Mouse (Mus musculus): ENCODE results near the gene Rnf169. TPM values are rescaled to one million over a fixed set of nuclear protein-coding genes. Genes with fewer than 3 reads are reported as not detected.

The Rnf169 gene
- total and polyA plus RNA-seq, 3 experiments = 2.9 to 10.6 (median 9.4) TPM

- no peak overlapping the region for H3K9ac ChIP-seq (ENCODE audit: low read depth, low read length)
- no peaks in the 10 kb centered on the region for H3K4me1 ChIP-seq (ENCODE audit: control insufficient read depth, insufficient read depth, low read length)
- WGBS = 35% methylated on average over 8 of the region's 8 CpGs
- intact Hi-C loops (cut with DNase I) = no loop called here
- peak in 1 of 2 experiments; percentile 34 for DNase-seq
- H3K36me3 ChIP-seq (ENCODE audit: control insufficient read depth, insufficient read depth, low read length) = no peaks in the 10 kb centered on the region
- H3K4me3 ChIP-seq = no peak overlapping the region
- H3K27me3 ChIP-seq (ENCODE audit: control insufficient read depth, insufficient read depth, low read length) = no peaks in the 10 kb centered on the region
- TF ChIP-seq CTCF (IDR thresholded peaks at IDR 0.05) (no peak), EP300 (IDR thresholded peaks at IDR 0.05; ENCODE audit: insufficient read depth, low read depth, low read length) (no peak), POLR2A (IDR thresholded peaks at IDR 0.05; ENCODE audit: insufficient read depth, low read depth, low read length) (no peak)
- no peak overlapping the region for H3K27ac ChIP-seq
- no peaks in the 10 kb centered on the region for H3K79me2 ChIP-seq (replicated peaks; ENCODE audit: control insufficient read depth, insufficient read depth, low read length)
These were observed 31.8 kb upstream of the Rnf169 start for GRCm38 (mm10) chr7:100012085-100012484.

DNA sequence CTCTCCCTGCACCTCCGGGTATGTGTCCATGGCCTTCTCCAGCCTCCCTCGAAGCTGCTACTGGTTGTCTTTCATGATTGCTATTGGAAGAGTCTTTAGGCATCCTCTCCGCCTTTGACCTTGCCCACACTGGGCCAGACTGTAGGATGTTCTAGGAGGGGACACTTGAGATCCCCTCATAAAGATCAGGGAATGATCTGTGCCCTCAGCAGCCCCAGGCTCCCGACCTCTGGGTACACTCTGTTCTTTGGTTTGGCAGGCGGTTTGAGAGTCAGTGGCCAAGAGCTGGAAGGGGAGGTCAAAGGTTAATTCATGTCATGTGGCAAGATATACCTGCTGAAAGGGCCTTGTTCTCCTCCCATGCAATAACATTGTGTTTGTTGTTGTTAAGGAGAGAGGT is 30.5 kb upstream of the Rnf169 start:
- no peak for TF ChIP-seq CTCF (IDR thresholded peaks at IDR 0.05)
- no peak for TF ChIP-seq POLR2A (IDR thresholded peaks at IDR 0.05; ENCODE audit: insufficient read depth, low read depth, low read length)
- no peak for TF ChIP-seq EP300 (IDR thresholded peaks at IDR 0.05; ENCODE audit: insufficient read depth, low read depth, low read length)
- WGBS = 53% methylated on average over 5 of the region's 5 CpGs
- H3K27me3 ChIP-seq (ENCODE audit: control insufficient read depth, insufficient read depth, low read length) = peaks cover 6% of the 10 kb centered on the region
- no peaks in the 10 kb centered on the region for H3K79me2 ChIP-seq (replicated peaks; ENCODE audit: control insufficient read depth, insufficient read depth, low read length)
- no peak overlapping the region for H3K27ac ChIP-seq
- H3K36me3 ChIP-seq (ENCODE audit: control insufficient read depth, insufficient read depth, low read length) = no peaks in the 10 kb centered on the region
- DNase-seq = no peak
- intact Hi-C loops (cut with DNase I) = no loop called here
- H3K4me3 ChIP-seq = no peak overlapping the region
- no peaks in the 10 kb centered on the region for H3K4me1 ChIP-seq (ENCODE audit: control insufficient read depth, insufficient read depth, low read length)
- no peak overlapping the region for H3K9ac ChIP-seq (ENCODE audit: low read depth, low read length)

- intact Hi-C loops (cut with DNase I) = loop anchor here (2.0 kb wide), 1 partner anchor 99 kb away; no protein-coding TSS in a partner anchor
- Histone ChIP-seq H3K36me3 (ENCODE audit: control insufficient read depth, insufficient read depth, low read length) (no peaks in the 10 kb centered on the region), H3K79me2 (replicated peaks; ENCODE audit: control insufficient read depth, insufficient read depth, low read length) (no peaks in the 10 kb centered on the region), H3K27me3 (ENCODE audit: control insufficient read depth, insufficient read depth, low read length) (peaks cover 6% of the 10 kb centered on the region), H3K4me1 (ENCODE audit: control insufficient read depth, insufficient read depth, low read length) (no peaks in the 10 kb centered on the region), H3K4me3 (no peak overlapping the region), H3K9ac (ENCODE audit: low read depth, low read length) (no peak overlapping the region), H3K27ac (no peak overlapping the region)
- peak; percentile 61 to 67 for DNase-seq
- WGBS = 14% methylated on average over 11 of the region's 11 CpGs
- TF ChIP-seq POLR2A (IDR thresholded peaks at IDR 0.05; ENCODE audit: insufficient read depth, low read depth, low read length) (no peak), CTCF (IDR thresholded peaks at IDR 0.05) (peak; percentile 92)
These were observed 29.4 kb upstream of the Rnf169 start for GRCm38 (mm10) chr7:100009640-100010039.

GRCm38 (mm10) chr7:100008765-100009164 is 28.5 kb upstream of the Rnf169 start:
- H3K79me2 ChIP-seq (replicated peaks; ENCODE audit: control insufficient read depth, insufficient read depth, low read length) = no peaks in the 10 kb centered on the region
- 87% methylated on average over 4 of the region's 4 CpGs for WGBS
- no peaks in the 10 kb centered on the region for H3K36me3 ChIP-seq (ENCODE audit: control insufficient read depth, insufficient read depth, low read length)
- no peaks in the 10 kb centered on the region for H3K4me1 ChIP-seq (ENCODE audit: control insufficient read depth, insufficient read depth, low read length)
- no peak for DNase-seq
- no peak for TF ChIP-seq EP300 (IDR thresholded peaks at IDR 0.05; ENCODE audit: insufficient read depth, low read depth, low read length)
- no peak for TF ChIP-seq CTCF (IDR thresholded peaks at IDR 0.05)
- no peak for TF ChIP-seq POLR2A (IDR thresholded peaks at IDR 0.05; ENCODE audit: insufficient read depth, low read depth, low read length)
- H3K9ac ChIP-seq (ENCODE audit: low read depth, low read length) = no peak overlapping the region
- H3K27ac ChIP-seq = no peak overlapping the region
- intact Hi-C loops (cut with DNase I) = loop anchor here (2.0 kb wide), 1 partner anchor 100 kb away; no protein-coding TSS in a partner anchor
- peaks cover 6% of the 10 kb centered on the region for H3K27me3 ChIP-seq (ENCODE audit: control insufficient read depth, insufficient read depth, low read length)
- H3K4me3 ChIP-seq = no peak overlapping the region

DNA sequence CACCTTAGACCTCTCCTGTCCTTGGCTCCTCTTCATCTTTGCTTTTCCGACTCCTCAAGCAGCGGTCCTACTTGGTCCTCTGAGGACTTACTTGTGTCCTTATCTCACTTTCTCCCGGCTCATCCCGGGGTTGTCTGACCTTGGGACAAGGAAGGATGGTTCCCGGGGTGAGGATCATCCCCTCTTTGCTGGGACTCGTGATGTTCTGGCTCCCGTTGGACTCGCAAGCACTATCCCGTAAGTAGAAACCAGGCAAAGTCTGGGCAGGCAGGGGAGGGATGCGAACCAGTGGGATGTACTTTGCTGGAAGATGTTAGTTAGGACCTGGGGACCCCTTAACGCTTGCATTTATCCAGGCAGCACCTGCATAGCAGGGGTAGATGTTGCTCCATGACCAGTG is 26.2 kb upstream of the Rnf169 start:
- TF ChIP-seq POLR2A (IDR thresholded peaks at IDR 0.05; ENCODE audit: insufficient read depth, low read depth, low read length) (no peak), CTCF (IDR thresholded peaks at IDR 0.05) (no peak), EP300 (IDR thresholded peaks at IDR 0.05; ENCODE audit: insufficient read depth, low read depth, low read length) (no peak)
- no peaks in the 10 kb centered on the region for H3K79me2 ChIP-seq (replicated peaks; ENCODE audit: control insufficient read depth, insufficient read depth, low read length)
- DNase-seq = no peak
- 4% methylated on average over 11 of the region's 11 CpGs for WGBS
- no peak overlapping the region for H3K4me3 ChIP-seq
- H3K27ac ChIP-seq = no peak overlapping the region
- H3K9ac ChIP-seq (ENCODE audit: low read depth, low read length) = no peak overlapping the region
- H3K36me3 ChIP-seq (ENCODE audit: control insufficient read depth, insufficient read depth, low read length) = no peaks in the 10 kb centered on the region
- H3K27me3 ChIP-seq (ENCODE audit: control insufficient read depth, insufficient read depth, low read length) = peaks cover 6% of the 10 kb centered on the region
- no peaks in the 10 kb centered on the region for H3K4me1 ChIP-seq (ENCODE audit: control insufficient read depth, insufficient read depth, low read length)
- intact Hi-C loops (cut with DNase I) = no loop called here

DNA sequence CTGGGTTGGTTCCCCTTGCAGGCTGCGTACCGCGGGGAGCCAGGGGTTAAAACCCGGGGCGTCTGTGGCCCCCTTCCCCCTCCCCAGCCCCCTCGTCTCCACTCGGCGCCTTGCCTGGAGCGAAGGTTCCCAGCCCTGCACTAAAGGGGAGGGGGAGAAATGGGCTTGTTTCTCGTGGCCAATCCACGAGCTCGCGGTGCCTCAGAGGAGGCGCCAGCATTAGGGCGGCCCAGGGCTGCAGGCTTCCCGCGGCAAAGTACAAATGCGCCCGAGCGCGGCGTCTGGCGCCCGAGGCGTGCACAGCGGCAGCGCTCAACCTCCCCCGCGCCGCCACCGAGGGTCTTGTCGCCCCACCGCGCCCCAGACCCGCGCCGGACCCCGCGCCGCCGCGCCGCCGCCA is 25.5 kb upstream of the Rnf169 start, which contains the start of gene Chrdl2:
Gene Chrdl2, plus strand, starts transcription at position 383 of the 400 bp plus-strand sequence.
- H3K27ac ChIP-seq = no peak within 1 kb of the TSS
- H3K36me3 ChIP-seq (ENCODE audit: control insufficient read depth, insufficient read depth, low read length) = no peaks in the 10 kb centered on the region
- WGBS = 2% methylated on average over 44 of the region's 44 CpGs
- DNase-seq = peak in 1 of 2 experiments; percentile 10
- intact Hi-C loops (cut with DNase I) = no loop called here
- TF ChIP-seq EP300 (IDR thresholded peaks at IDR 0.05; ENCODE audit: insufficient read depth, low read depth, low read length) (no peak), CTCF (IDR thresholded peaks at IDR 0.05) (no peak), POLR2A (IDR thresholded peaks at IDR 0.05; ENCODE audit: insufficient read depth, low read depth, low read length) (no peak)
- H3K27me3 ChIP-seq (ENCODE audit: control insufficient read depth, insufficient read depth, low read length) = peaks cover 6% of the 10 kb centered on the region
- no peak within 1 kb of the TSS for H3K9ac ChIP-seq (ENCODE audit: low read depth, low read length)
- no peak within 1 kb of the TSS; the same call in 1 of the 2 replicates for H3K4me3 ChIP-seq
- H3K4me1 ChIP-seq (ENCODE audit: control insufficient read depth, insufficient read depth, low read length) = no peaks in the 10 kb centered on the region
- no peaks in the 10 kb centered on the region for H3K79me2 ChIP-seq (replicated peaks; ENCODE audit: control insufficient read depth, insufficient read depth, low read length)

Measured in heart, adult 2 months (tissue).